Mouse (Mus musculus): ENCODE data around the gene Dtl. TPM values are rescaled to one million over a fixed set of nuclear protein-coding genes. Genes with fewer than 3 reads are reported as not detected.

Gene Dtl
- polyA plus RNA-seq, 1 experiment from 2014 or later, result 25.5 TPM

GRCm38 (mm10) chr1:191587062-191587461, 11.7 kb upstream of the Dtl start:
- no peak overlapping the region for H3K9ac ChIP-seq (ENCODE audit: low read depth, low read length)
- no peak overlapping the region for H3K4me3 ChIP-seq (ENCODE audit: low read depth, low read length)
- no peaks in the 10 kb centered on the region for H3K27me3 ChIP-seq (ENCODE audit: control insufficient read depth, insufficient read depth, low read depth, low read length)
- no peak overlapping the region for H3K27ac ChIP-seq (ENCODE audit: low read length)
- H3K4me1 ChIP-seq (ENCODE audit: control insufficient read depth, low read depth, low read length), result no peaks in the 10 kb centered on the region; the same call in 1 of the 2 replicates
- no peaks in the 10 kb centered on the region for H3K9me3 ChIP-seq (replicated peaks; ENCODE audit: control insufficient read depth, low read length)
- ATAC-seq (ENCODE audit: low read depth), result no peak
- 79% methylated on average over 3 of the region's 3 CpGs for WGBS (ENCODE audit: insufficient replicate concordance)
- H3K36me3 ChIP-seq (ENCODE audit: control insufficient read depth, insufficient read depth), result peaks cover 51% of the 10 kb centered on the region
- no peak overlapping the region for H3K4me2 ChIP-seq (ENCODE audit: low read depth, low read length)

DNA sequence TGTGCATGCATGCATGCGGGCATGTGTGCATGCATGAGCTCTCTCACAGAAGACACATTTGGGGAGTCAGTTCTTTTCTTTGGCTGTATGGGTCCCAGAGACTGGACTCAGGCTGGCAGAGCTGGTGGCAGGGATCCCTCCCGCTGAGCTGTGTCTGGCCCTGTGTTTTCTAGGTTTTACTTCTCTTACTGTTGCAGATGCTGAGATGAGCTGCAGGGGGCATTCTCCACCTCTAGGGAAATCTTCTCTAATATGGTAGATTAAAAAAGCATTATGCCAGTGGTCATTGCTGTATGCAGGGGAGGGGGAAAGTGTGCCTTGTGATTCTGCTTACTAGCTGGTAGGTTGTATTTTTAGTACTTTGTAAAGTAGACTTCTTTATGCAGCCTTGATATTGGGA, 10.4 kb upstream of the Dtl start:
- H3K36me3 ChIP-seq (ENCODE audit: control insufficient read depth, insufficient read depth), result peaks cover 49% of the 10 kb centered on the region
- H3K4me2 ChIP-seq (ENCODE audit: low read depth, low read length), result no peak overlapping the region
- WGBS (ENCODE audit: insufficient replicate concordance), result 78% methylated on average over 2 of the region's 2 CpGs
- no peak overlapping the region for H3K4me3 ChIP-seq (ENCODE audit: low read depth, low read length)
- no peak overlapping the region for H3K27ac ChIP-seq (ENCODE audit: low read length)
- H3K9me3 ChIP-seq (replicated peaks; ENCODE audit: control insufficient read depth, low read length), result no peaks in the 10 kb centered on the region
- H3K9ac ChIP-seq (ENCODE audit: low read depth, low read length), result no peak overlapping the region
- no peaks in the 10 kb centered on the region for H3K27me3 ChIP-seq (ENCODE audit: control insufficient read depth, insufficient read depth, low read depth, low read length)
- ATAC-seq (ENCODE audit: low read depth), result no peak
- H3K4me1 ChIP-seq (ENCODE audit: control insufficient read depth, low read depth, low read length), result no peaks in the 10 kb centered on the region; the same call in 1 of the 2 replicates

- Histone ChIP-seq H3K9ac (ENCODE audit: low read depth, low read length) (no peak overlapping the region), H3K36me3 (ENCODE audit: control insufficient read depth, insufficient read depth) (peaks cover 43% of the 10 kb centered on the region), H3K27ac (ENCODE audit: low read length) (no peak overlapping the region), H3K27me3 (ENCODE audit: control insufficient read depth, insufficient read depth, low read depth, low read length) (no peaks in the 10 kb centered on the region), H3K9me3 (replicated peaks; ENCODE audit: control insufficient read depth, low read length) (no peaks in the 10 kb centered on the region), H3K4me2 (ENCODE audit: low read depth, low read length) (no peak overlapping the region), H3K4me1 (ENCODE audit: control insufficient read depth, low read depth, low read length) (no peaks in the 10 kb centered on the region; the same call in 1 of the 2 replicates), H3K4me3 (ENCODE audit: low read depth, low read length) (no peak overlapping the region)
- ATAC-seq (ENCODE audit: low read depth), result no peak
- WGBS (ENCODE audit: insufficient replicate concordance), result 81% methylated on average over 4 of the region's 4 CpGs
These were observed 9.1 kb upstream of the Dtl start for GRCm38 (mm10) chr1:191584483-191584882.

DNA sequence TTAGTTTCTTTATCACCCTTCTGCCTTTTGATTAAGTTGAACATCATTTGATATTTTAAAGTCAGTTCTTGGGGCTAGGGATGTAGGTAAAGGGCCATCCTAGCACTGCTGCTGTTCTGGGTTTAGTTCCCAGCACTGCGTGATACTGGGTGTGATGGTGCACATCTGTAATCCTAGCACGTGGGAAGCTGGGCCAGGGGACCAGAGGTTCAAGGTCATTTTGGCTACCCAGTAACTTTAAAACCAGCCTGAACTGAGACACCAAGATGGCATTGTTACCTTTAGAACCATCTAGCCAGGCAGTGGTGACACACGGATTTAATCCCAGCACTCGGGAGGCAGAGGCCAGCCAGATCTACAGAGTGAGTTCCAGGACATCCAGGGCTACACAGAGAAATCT, 8.5 kb upstream of the Dtl start:
- no peaks in the 10 kb centered on the region for H3K27me3 ChIP-seq (ENCODE audit: control insufficient read depth, insufficient read depth, low read depth, low read length)
- H3K27ac ChIP-seq (ENCODE audit: low read length), result no peak overlapping the region
- ATAC-seq (ENCODE audit: low read depth), result no peak
- H3K4me3 ChIP-seq (ENCODE audit: low read depth, low read length), result no peak overlapping the region
- peaks cover 41% of the 10 kb centered on the region for H3K36me3 ChIP-seq (ENCODE audit: control insufficient read depth, insufficient read depth)
- H3K4me1 ChIP-seq (ENCODE audit: control insufficient read depth, low read depth, low read length), result no peaks in the 10 kb centered on the region; the same call in 1 of the 2 replicates
- WGBS (ENCODE audit: insufficient replicate concordance), result 89% methylated on average over 4 of the region's 4 CpGs
- no peak overlapping the region for H3K4me2 ChIP-seq (ENCODE audit: low read depth, low read length)
- no peak overlapping the region for H3K9ac ChIP-seq (ENCODE audit: low read depth, low read length)
- H3K9me3 ChIP-seq (replicated peaks; ENCODE audit: control insufficient read depth, low read length), result no peaks in the 10 kb centered on the region

GRCm38 (mm10) chr1:191581641-191582040, 6.3 kb upstream of the Dtl start:
- WGBS (ENCODE audit: insufficient replicate concordance), result 82% methylated on average over 4 of the region's 4 CpGs
- H3K9me3 ChIP-seq (replicated peaks; ENCODE audit: control insufficient read depth, low read length), result no peaks in the 10 kb centered on the region
- no peak overlapping the region for H3K4me3 ChIP-seq (ENCODE audit: low read depth, low read length)
- no peak for ATAC-seq (ENCODE audit: low read depth)
- H3K27me3 ChIP-seq (ENCODE audit: control insufficient read depth, insufficient read depth, low read depth, low read length), result no peaks in the 10 kb centered on the region
- peaks cover 15% of the 10 kb centered on the region for H3K4me1 ChIP-seq (ENCODE audit: control insufficient read depth, low read depth, low read length)
- no peak overlapping the region for H3K4me2 ChIP-seq (ENCODE audit: low read depth, low read length)
- no peak overlapping the region for H3K27ac ChIP-seq (ENCODE audit: low read length)
- peaks cover 22% of the 10 kb centered on the region for H3K36me3 ChIP-seq (ENCODE audit: control insufficient read depth, insufficient read depth)
- H3K9ac ChIP-seq (ENCODE audit: low read depth, low read length), result no peak overlapping the region

GRCm38 (mm10) chr1:191579524-191579923, 4.2 kb upstream of the Dtl start:
- H3K4me3 ChIP-seq (ENCODE audit: low read depth, low read length), result no peak overlapping the region
- peaks cover 18% of the 10 kb centered on the region for H3K36me3 ChIP-seq (ENCODE audit: control insufficient read depth, insufficient read depth)
- ATAC-seq (ENCODE audit: low read depth), result no peak
- H3K27ac ChIP-seq (ENCODE audit: low read length), result no peak overlapping the region
- H3K9me3 ChIP-seq (replicated peaks; ENCODE audit: control insufficient read depth, low read length), result no peaks in the 10 kb centered on the region
- H3K27me3 ChIP-seq (ENCODE audit: control insufficient read depth, insufficient read depth, low read depth, low read length), result no peaks in the 10 kb centered on the region
- 83% methylated on average over 3 of the region's 3 CpGs for WGBS (ENCODE audit: insufficient replicate concordance)
- H3K4me2 ChIP-seq (ENCODE audit: low read depth, low read length), result no peak overlapping the region
- no peak overlapping the region for H3K9ac ChIP-seq (ENCODE audit: low read depth, low read length)
- H3K4me1 ChIP-seq (ENCODE audit: control insufficient read depth, low read depth, low read length), result peaks cover 18% of the 10 kb centered on the region

GRCm38 (mm10) chr1:191574871-191575457, 380 bp downstream of the Dtl start:
- peak; percentile 6 for ATAC-seq (ENCODE audit: low read depth)
- Histone ChIP-seq H3K9ac (ENCODE audit: low read depth, low read length) (peak overlapping the region; percentile 67), H3K9me3 (replicated peaks; ENCODE audit: control insufficient read depth, low read length) (no peaks in the 10 kb centered on the region), H3K27ac (ENCODE audit: low read length) (peak overlapping the region; percentile 61), H3K27me3 (ENCODE audit: control insufficient read depth, insufficient read depth, low read depth, low read length) (no peaks in the 10 kb centered on the region), H3K4me3 (ENCODE audit: low read depth, low read length) (peak overlapping the region; percentile 77), H3K4me1 (ENCODE audit: control insufficient read depth, low read depth, low read length) (peaks cover 21% of the 10 kb centered on the region), H3K36me3 (ENCODE audit: control insufficient read depth, insufficient read depth) (no peaks in the 10 kb centered on the region; the same call in 1 of the 2 replicates), H3K4me2 (ENCODE audit: low read depth, low read length) (peak overlapping the region; percentile 81)
- WGBS (ENCODE audit: insufficient replicate concordance), result under 1% methylated on average over 51 of the region's 52 CpGs

- H3K36me3 ChIP-seq (ENCODE audit: control insufficient read depth, insufficient read depth), result peaks cover 3% of the 10 kb centered on the region; the same call in 1 of the 2 replicates
- peak overlapping the region; percentile 81 for H3K4me2 ChIP-seq (ENCODE audit: low read depth, low read length)
- no peaks in the 10 kb centered on the region for H3K9me3 ChIP-seq (replicated peaks; ENCODE audit: control insufficient read depth, low read length)
- under 1% methylated on average over 13 of the region's 13 CpGs for WGBS (ENCODE audit: insufficient replicate concordance)
- peak overlapping the region; percentile 77 for H3K4me3 ChIP-seq (ENCODE audit: low read depth, low read length)
- no peaks in the 10 kb centered on the region for H3K27me3 ChIP-seq (ENCODE audit: control insufficient read depth, insufficient read depth, low read depth, low read length)
- no peak for ATAC-seq (ENCODE audit: low read depth)
- H3K9ac ChIP-seq (ENCODE audit: low read depth, low read length), result peak overlapping the region; percentile 67
- peak overlapping the region; percentile 61 for H3K27ac ChIP-seq (ENCODE audit: low read length)
- H3K4me1 ChIP-seq (ENCODE audit: control insufficient read depth, low read depth, low read length), result peaks cover 21% of the 10 kb centered on the region
These were observed 1.3 kb downstream of the Dtl start for GRCm38 (mm10) chr1:191573906-191574639.

DNA sequence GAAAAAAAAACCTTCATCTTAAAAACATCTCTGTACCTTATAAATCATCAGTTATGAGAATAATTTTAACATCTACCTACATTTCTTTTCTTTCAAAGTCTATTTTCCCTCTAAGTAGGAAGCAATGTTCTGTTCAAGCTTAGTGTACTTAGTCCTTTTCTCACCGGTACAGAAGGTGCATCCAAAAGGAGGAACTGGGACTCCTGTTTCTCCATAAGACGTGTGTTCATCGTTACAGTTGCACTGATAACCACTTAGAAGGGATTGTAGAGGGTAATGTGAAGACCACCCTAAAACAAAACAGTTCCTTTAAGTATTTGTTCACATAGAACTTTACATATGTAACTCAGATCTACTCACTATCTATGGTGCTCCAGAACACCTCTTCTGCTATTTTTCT, 4.9 kb downstream of the Dtl start:
- H3K9ac ChIP-seq (ENCODE audit: low read depth, low read length), result no peak overlapping the region
- no peak for ATAC-seq (ENCODE audit: low read depth)
- peaks cover 18% of the 10 kb centered on the region; the same call in 1 of the 2 replicates for H3K36me3 ChIP-seq (ENCODE audit: control insufficient read depth, insufficient read depth)
- no peak overlapping the region for H3K27ac ChIP-seq (ENCODE audit: low read length)
- no peaks in the 10 kb centered on the region for H3K27me3 ChIP-seq (ENCODE audit: control insufficient read depth, insufficient read depth, low read depth, low read length)
- H3K9me3 ChIP-seq (replicated peaks; ENCODE audit: control insufficient read depth, low read length), result no peaks in the 10 kb centered on the region
- H3K4me3 ChIP-seq (ENCODE audit: low read depth, low read length), result no peak overlapping the region
- no peak overlapping the region for H3K4me2 ChIP-seq (ENCODE audit: low read depth, low read length)
- peaks cover 4% of the 10 kb centered on the region for H3K4me1 ChIP-seq (ENCODE audit: control insufficient read depth, low read depth, low read length)
- 67% methylated on average over 3 of the region's 3 CpGs for WGBS (ENCODE audit: insufficient replicate concordance)

Measured in liver, embryonic 16.5 days (tissue).